Mouse (Mus musculus): ENCODE results near the gene Atp4b.
"Not testable (repeated sequence)": the region's sequence is repeated elsewhere in the genome, so short reads cannot be mapped to it uniquely, and the experiment has no call there.

Atp4b gene

DNA sequence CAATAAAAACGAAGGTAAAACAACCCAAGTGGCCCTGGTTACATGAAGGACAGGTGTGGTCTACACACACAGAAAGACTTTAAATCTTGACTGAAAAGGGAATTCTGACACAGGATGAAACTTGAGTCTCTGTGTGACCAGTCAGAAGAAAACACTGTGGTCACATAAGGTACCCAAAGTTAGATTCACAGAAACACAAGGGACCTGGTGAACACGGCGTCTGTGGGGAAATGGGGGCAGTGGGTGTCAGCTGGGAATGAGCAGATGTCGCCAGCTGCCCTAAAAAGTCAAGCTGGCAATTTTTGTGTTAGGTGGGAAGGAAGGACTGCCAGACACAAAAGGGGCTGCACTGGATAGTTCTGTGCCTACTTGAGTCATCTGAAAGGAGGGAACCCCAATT is 13.6 kb downstream of the Atp4b start:
- no peak for DNase-seq (ENCODE audit: low spot score in 2 of 2)

DNA sequence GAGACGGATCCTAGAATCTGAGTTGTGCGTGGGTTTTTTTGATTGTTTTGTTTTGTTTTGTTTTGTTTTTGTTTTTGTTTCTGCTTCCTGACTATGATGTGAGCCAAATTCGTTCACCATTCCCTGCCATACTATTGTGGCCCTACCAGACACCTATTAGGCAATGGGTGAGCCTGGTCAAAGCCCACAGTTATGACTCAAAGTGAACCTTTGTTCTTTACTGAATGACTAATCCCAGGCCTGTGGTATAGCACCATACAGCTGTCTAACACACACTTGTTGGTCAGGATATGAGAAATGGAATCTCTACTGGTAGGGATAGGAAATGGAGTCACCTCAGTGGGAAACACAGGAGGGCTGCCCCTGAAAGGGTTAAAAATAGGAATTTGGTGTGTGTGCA is 14.1 kb downstream of the Atp4b start:
- no peak for DNase-seq (ENCODE audit: low spot score in 2 of 2)

DNA sequence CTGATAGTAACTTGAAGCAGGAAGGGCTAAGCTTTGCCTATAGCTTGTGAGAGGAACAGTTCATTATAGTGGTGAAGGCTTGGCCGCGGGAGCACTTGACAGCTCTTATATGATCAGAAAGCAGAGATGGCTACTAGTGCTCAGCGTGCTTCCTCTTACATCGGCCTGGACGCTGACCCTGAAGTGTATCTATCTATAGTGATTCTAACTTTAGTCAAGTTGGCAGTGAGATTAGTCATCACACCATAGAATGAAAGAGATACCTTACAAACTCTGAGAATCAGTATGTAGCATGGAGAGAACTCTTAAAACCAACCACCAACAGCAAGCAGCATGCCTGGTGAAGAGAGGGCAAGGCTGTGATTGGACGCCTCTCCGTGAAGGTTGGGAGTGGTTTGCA is 15.0 kb downstream of the Atp4b start:
- DNase-seq (ENCODE audit: low spot score in 2 of 2): no peak

DNA sequence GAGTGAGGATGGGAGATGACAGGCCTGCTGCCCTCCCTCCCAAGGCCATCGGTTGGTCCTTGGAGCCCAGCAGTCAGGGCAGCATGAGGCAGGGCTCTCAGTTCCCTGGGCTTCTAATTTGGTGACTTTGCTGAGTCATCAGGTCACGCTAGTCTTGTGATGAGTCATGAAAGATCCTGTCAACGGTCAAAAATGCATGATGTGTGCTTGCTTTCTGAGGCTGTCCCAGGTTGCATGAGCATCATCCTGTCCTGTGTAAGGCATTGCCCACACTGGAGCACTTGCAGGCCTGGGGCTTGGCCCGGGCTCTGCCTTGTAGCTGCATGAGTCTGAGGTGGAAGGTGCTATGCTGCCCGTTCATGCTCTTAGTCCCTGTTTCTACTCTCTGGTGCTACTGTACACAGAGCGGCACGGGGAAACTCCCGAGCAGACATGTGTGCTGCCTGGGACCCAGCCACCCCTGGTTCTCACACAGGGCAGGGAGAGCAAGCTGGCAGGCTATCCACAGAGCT is 23.4 kb downstream of the Atp4b start:
- DNase-seq (ENCODE audit: low spot score in 2 of 2): no peak

DNA sequence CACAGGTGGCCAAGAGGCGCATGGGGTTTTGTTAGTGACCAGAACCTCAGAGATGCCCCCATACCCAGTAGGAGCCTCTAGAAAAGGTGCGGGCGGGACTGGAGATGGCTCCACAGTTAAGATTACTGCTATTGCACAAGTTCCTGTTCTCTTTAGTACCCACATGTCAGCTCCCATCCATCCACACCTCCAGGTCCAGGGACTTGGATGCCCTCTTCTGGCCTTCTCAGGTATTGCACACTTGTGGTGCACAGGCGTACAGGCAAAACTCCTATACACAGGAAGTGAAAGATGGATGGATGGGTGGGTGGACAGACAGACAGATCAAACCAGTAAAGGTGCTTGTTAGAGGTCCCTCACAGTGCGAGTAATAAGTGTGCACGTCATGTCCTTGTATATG is 34.8 kb downstream of the Atp4b start:
- DNase-seq (ENCODE audit: low spot score in 2 of 2): no peak

DNA sequence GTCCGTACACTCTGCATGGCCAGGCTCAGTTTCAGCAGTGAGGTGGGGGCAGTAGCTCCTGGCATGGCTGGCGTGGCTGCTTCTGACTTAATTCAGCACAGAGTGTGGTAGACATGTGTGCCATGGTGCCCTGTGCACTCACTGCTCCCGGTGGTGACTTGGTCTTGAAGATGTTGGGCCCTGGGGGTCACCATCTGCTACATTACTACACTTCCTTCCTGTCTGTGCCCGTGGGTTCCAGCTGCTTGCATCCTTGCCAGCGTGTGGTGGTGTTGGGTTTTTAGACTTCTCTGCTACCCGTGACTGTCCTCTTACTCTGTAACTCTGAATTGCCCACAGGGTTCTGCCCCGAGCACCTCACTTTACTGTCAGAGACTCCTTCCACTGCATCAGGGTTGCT is 36.4 kb downstream of the Atp4b start:
- no peak for DNase-seq (ENCODE audit: low spot score in 2 of 2)

DNA sequence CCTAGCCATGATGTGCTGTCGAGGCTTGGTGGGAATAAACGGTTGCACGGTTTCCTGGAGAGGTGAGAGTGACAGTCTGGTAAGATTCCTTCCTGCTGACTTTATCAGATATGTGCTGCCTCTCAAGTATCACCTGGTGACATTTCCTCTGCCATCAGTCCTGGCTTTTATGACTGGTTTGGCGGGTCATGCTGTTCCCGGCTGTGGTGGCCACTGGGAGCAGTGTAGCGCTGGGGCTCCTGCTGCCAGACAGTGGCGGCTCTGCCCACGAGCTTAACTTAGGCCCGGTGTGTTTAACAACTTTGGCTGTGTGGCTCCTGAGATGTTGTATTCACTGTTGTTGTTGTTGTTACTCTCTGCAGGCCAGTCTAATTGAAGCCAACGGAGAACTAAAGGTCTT is 39.9 kb downstream of the Atp4b start:
- DNase-seq (ENCODE audit: low spot score in 2 of 2): no peak

DNA sequence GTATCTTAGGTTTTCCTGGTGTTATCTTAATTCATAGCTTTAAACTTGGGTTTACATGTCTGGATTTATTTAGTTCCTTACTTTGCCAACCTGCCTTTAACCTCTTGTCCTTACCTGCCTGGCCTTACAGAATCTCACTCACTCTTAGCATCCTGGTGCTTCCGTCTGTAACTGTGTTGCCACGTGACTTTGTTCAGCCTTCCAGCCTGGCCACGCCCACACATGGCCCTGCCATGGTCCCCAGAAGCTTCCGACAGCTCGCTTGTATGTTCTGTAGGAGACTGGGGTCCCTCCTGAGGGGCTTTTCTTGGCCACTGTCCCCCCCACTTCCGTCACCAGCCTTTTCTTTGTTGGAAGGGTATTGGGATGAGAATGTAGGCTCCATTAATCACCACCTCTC is 40.4 kb downstream of the Atp4b start:
- DNase-seq (ENCODE audit: low spot score in 2 of 2): no peak

DNA sequence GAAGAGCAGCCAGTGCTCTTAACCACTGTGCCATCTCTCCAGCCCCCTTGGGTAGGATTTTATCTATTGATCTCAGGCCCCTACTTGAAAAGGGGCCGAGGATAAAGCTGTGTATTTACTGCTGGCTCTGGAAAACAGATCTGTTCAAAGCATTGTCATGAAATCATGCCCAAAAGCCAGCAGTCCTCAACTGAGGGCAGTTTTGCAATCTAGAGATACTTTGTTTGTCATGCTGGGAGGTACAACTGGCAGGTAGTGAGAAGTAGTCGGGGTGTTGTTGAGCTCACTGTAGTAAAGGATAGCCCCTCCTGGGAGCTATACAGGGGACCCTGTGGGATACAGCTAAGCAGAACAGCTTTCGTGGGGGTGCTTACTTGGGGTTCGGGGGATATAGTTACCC is 42.7 kb downstream of the Atp4b start:
- DNase-seq (ENCODE audit: low spot score in 2 of 2): no peak

DNA sequence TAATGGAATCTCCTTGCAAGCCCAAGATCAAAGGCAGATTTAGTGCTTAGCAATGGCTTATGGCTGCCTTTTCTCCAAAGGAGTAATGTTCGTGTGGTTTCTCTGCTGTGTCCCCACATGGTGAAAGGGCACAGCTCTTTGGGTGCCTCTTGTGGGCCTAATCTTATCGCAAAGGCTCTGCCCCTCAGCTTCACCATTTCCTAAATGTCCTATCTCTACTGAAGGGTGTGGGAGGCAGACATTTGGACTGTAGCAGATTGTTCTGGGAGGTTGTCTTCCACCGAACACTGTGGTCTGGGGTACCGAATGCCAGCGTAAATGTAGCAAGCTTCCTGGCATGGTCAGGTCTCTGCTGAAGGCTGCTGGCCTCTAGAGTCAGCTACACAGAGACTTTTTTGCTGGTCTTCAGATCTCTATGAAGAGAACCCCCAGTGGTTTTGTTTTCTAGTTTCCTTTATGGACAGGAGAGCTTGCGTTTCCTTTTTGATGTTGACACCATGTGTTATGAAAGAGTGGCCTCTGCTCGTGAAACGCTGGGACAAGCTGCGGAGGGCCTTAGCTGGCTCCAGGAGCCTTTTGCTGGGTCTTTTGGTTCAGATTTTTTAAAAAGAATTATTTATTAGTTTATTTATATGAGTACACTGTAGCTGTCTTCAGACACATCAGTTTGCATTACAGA is 43.3 kb downstream of the Atp4b start:
- DNase-seq (ENCODE audit: low spot score in 2 of 2): no peak

DNA sequence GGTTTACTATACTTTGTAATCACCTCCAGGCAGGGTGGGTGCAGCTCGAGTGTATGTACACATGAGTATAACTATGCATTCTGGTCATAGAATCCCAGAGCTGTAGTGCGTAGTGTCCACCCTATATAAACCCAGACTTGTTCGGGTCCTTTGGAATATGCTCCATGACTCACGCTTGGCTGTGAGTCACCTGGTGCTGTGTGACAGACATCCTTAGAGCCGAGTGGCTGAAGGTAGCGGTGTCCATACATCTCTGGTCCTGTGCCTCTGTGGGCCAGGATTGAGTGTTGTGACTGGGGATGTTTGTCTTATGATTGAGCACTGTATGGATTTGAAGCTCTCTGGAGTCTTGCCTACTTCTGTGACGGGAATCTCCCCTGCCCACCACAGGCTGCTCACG is 44.0 kb downstream of the Atp4b start:
- DNase-seq (ENCODE audit: low spot score in 2 of 2): peak in 1 of 2 experiments; percentile 24

DNA sequence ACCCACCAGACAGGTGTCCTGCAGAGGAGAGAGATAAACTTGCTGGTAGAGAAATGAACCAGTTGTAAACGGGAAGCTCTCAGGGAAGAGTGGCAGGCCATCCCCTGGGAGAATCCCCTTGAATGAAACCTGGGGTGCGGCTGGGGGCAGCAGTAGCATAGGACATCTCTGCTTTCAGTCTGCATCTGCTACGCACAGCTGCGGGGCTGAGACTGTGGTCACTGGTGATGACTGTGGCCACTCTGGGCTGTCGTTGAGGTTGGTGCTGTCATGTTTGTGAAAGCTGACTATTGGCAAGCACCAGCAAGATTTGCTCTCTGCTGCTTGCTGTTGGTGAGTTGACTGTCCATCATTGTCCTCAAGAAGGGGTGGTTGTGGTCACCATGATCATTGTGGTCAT is 45.0 kb downstream of the Atp4b start:
- no peak for DNase-seq (ENCODE audit: low spot score in 2 of 2)

DNA sequence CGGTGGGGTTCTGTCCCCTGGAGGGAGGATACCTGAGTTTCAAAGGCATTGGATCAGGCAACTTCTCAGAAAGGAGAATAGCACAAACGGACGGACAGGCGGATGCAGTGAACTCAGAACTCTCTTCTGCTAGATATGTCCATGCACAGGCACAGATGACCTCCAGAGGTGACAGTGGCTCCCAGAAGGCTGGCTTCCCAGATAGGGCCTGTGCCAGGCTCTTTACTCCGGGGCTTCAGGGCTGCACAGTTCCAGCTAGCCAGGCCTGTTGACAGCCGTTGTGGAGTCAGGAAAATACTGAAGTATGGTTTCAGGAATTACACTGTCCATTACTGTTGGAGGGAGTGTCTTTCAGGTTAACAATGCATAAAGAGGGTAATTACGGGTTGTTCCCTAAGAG is 46.6 kb downstream of the Atp4b start:
- no peak for DNase-seq (ENCODE audit: low spot score in 2 of 2)

DNA sequence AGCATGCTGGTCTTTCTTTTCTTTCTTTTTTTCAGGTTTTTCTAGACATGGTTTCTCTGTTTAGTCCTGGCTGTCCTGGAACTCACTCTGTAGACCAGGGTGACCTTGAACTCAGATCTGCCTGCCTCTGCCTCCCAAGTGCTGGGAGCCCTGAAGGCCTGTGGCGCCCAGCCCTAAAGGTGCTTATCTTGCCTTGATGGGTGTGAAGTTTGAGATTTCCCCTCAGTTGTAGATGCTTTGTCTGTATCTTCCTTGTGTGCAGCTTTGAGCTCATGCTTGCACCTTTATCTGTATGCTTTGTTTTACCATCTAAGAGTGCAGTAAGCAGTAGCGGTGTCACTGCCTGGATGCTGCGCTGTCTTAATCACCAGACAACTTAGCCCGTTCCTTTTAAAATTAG is 53.5 kb downstream of the Atp4b start:
- no peak for DNase-seq (ENCODE audit: low spot score in 2 of 2)

DNA sequence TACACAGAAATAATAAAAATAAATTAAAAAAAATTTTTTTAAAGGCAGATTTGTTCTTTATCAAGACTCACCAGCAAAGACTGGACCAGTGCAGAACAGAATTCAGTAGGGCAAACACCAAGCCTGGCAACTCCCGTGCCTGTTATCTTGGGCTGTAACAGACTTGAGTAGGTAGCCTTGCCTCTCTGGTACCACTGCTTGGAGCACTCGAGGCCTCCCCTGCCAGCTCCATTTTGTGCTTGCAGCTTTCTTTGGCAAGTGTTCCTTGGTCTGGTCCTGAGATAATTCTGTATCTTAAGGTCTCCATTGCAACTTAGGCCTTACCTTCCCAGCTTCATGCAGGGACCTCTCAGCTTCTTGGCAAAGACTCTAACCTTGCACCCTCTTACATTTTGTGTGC is 54.3 kb downstream of the Atp4b start:
- DNase-seq (ENCODE audit: low spot score in 2 of 2): no peak

DNA sequence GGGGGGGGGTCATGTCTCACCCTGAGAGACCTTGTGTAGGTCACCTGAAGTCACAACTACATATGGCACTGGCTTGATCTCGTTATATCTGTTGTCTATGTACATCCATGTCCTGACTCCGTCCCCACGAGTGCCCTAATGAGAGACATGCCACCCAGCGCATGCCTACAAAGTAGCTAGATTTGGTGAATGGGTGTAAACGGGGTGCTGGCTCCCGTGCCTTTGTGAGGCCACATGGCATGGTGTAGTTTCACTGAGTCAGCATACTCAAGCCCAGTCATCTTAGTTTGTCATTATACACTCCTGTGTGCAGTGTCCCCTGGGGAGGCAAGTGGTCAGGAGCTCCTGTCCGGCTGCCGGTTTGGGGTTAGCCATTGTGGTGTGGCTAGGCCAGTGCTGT is 56.0 kb downstream of the Atp4b start:
- DNase-seq (ENCODE audit: low spot score in 2 of 2): no peak

DNA sequence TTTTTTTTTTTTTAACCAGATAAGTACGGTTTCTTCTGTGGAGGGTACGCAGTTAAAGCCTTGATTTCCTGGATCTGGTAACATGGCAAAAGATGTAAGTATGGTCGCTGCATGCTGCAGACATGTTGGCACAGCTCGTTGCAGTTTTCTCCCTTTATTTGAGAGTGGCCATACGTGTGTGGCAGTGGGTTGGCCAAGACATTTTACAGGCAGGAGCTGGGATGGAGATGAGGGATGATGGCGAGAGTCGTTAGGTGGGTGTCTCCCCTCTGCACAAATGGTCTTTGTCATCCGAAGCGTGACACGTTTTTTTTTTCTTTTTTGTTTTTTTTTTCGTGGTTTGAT is 57.0 kb downstream of the Atp4b start:
- no peak for DNase-seq (ENCODE audit: low spot score in 2 of 2)

DNA sequence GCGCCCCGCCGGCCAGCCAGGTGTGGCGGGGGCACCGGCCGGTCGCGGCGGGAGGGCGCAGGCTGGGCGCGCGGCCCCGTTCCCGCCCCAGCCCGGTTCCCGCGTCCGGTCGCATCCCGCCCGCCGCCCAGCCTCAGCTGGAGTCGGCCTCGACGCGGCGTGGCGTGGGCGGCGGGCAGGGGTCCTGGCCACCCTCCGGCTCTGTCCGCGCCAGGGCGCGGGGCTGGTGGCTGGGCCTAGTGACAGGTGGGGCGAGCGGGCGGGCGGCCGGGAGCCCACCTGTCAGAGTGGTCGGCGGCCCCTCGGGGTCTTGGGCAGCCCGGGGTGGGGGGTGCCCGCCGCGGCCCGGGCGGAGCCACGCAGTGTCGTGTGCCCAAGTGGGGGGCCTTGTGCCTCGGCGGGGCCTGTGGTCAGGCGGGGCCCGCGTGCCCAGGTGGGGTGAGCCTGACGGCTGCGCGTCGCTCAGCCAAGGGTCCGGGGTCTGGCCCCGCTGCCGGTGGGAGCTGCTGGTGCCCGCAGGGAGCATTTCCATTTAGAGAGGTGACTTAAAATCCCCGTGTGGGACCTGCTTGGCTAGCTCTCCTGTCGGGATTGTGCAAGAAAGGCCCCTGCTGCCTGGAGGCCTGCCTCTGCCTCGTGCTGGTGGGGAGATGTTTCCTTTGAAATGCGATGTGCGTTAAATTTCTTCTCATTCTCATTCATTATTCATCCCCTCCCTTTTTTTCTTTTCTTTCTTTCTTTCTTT is 57.6 kb downstream of the Atp4b start:
- DNase-seq (ENCODE audit: low spot score in 2 of 2): no peak

DNA sequence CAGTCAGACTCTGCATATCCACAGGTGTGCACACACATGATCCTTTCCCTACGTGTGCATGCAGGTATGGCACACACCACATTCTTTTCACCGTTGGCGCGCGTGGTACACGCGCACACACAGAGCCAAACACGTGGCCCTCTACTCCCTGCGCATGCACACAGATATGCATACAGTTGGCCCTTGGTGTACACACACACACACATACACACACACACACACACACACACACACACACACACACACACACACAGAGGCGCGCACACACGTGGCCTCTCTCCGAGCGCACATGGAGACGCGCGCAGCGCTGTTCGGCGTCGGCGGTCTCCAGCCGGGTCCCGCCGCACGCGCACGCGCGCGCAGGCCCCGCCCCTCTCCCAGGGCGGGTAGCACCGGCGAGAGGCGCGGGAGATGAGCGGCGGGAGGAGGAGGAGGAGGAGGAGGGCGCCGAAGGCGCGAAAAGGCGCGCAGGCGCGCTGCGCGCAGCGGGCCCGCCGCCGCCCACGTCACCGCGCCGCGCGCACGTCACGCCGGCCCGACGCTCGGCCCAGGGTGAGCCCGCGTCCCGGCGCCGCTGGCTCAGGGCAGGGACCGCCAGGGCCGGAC is 58.3 kb downstream of the Atp4b start, which contains the start of gene Tfdp1:
Tfdp1 (plus strand) TSS at position 497 of the 606 bp plus-strand sequence.
- DNase-seq (ENCODE audit: low spot score in 2 of 2): peak; percentile 71 to 76

DNA sequence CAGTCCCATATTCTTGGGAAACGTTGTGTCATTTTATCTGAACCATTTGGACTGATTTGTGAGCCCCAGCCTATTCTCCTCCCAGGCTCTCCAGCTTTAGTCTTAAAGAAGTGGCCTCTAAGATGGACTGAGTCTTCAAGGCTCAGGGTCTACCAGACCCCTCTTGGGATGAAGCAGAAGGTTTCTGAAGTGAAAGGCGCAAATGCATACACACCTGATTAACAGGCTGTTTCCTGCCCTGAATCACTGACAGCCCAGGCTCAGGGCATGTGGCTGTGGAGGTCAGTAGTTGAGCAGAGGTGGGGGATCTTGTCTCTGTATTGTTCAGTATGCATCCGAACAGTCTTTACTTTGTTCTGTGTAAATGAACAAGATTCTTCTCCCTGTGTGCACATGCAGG is 58.9 kb downstream of the Atp4b start:
- DNase-seq (ENCODE audit: low spot score in 2 of 2): no peak

DNA sequence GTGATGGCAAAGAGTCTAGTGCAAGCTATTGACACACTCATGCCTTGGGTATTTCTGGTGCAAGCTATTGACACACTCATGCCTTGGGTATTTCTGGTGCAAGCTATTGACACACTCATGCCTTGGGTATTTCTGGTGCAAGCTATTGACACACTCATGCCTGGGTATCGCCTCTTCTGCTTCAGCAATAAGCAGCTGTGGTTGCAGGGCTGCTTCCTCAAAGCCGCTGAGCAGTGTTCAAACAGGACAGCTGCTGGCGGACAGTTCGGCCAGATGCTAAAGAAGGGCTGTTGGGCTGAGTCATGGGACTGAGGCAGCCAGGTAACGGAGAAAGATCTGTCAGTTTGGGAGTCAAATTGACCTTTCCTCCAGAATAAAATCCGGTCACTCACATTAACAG is 59.4 kb downstream of the Atp4b start:
- DNase-seq (ENCODE audit: low spot score in 2 of 2): not testable (repeated sequence)
